Mouse (Mus musculus): ENCODE data around the gene Exoc6b. TPM values are rescaled to one million over a fixed set of nuclear protein-coding genes. Genes with fewer than 3 reads are reported as not detected.

The Exoc6b gene
- total and polyA plus RNA-seq, 3 experiments: 6.2 to 20.8 (median 15.6) TPM

DNA sequence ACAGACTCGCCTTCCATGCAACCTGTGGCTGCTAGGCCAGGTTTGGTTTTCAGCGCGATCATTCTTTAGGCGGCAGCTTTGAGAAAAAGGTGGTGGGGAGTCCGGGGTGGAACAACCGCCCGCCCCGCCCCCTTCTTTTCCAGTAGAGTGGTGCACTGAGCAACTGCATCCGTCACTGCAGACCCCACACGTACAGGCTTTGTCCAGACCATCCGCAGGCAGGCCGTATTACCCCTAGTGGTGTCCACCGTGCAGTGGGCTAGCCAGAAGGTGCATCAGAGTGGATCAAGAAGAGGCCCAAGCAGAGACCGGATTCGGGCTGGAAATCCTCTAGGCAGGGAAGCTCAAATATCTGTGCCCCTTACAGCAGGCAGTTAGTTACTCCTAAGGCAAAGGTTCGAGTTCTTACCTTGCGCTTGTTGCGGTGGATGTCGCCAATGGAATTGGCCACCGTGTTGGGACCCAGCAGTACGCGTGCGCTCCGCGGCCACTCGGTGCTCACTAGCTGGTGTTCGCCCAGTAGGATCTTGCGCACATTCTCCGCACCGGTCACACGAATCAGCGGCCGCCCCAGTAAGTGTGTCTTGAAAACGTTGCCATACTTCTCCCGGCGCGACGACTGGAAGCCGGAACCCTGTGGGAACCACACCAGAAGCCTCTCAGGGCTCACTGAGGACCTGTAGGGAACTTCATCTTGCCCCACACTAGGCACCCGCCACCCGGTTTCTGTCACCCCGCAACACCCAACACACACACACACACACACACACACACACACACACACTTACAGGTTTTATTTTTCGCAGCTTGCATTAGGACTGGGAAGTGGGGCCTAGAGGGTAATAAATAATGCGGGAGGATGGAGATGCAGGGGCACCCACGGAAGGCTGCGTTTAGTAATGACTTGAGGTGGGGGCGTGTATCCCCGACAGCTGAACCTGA is 485.2 kb downstream of the Exoc6b start:
- DNase-seq: peak; percentile 54 to 63
- Histone ChIP-seq H3K27me3 (ENCODE audit: control insufficient read depth, insufficient read depth, low read length) (peaks cover 4% of the 10 kb centered on the region; the same call in 1 of the 2 replicates), H3K4me1 (ENCODE audit: control insufficient read depth, insufficient read depth, low read length) (peaks cover 11% of the 10 kb centered on the region), H3K27ac (peak overlapping the region; percentile 26; the same call in 1 of the 2 replicates), H3K4me3 (peak overlapping the region; percentile 58), H3K9ac (ENCODE audit: low read depth, low read length) (peak overlapping the region; percentile 21; the same call in 1 of the 2 replicates), H3K79me2 (replicated peaks; ENCODE audit: control insufficient read depth, insufficient read depth, low read length) (no peaks in the 10 kb centered on the region), H3K36me3 (ENCODE audit: control insufficient read depth, insufficient read depth, low read length) (no peaks in the 10 kb centered on the region)
- WGBS: 3% methylated on average over 48 of the region's 48 CpGs
- TF ChIP-seq CTCF (IDR thresholded peaks at IDR 0.05) (no peak), POLR2A (IDR thresholded peaks at IDR 0.05; ENCODE audit: insufficient read depth, low read depth, low read length) (no peak)
- intact Hi-C loops (cut with DNase I): loop anchor here (10.0 kb wide), 1 partner anchor 319 kb away; no protein-coding TSS in a partner anchor

GRCm38 (mm10) chr6:84583371-84583770 is 485.9 kb downstream of the Exoc6b start:
- DNase-seq: peak; percentile 89
- TF ChIP-seq POLR2A (IDR thresholded peaks at IDR 0.05; ENCODE audit: insufficient read depth, low read depth, low read length): no peak
- no peak for TF ChIP-seq CTCF (IDR thresholded peaks at IDR 0.05)
- TF ChIP-seq EP300 (IDR thresholded peaks at IDR 0.05; ENCODE audit: insufficient read depth, low read depth, low read length): no peak
- intact Hi-C loops (cut with DNase I): loop anchor here (10.0 kb wide), 1 partner anchor 319 kb away; no protein-coding TSS in a partner anchor
- Histone ChIP-seq H3K27me3 (ENCODE audit: control insufficient read depth, insufficient read depth, low read length) (peaks cover 3% of the 10 kb centered on the region; the same call in 1 of the 2 replicates), H3K36me3 (ENCODE audit: control insufficient read depth, insufficient read depth, low read length) (no peaks in the 10 kb centered on the region), H3K4me1 (ENCODE audit: control insufficient read depth, insufficient read depth, low read length) (peaks cover 11% of the 10 kb centered on the region), H3K27ac (peak overlapping the region; percentile 26; the same call in 1 of the 2 replicates), H3K4me3 (peak overlapping the region; percentile 31), H3K9ac (ENCODE audit: low read depth, low read length) (peak overlapping the region; percentile 21; the same call in 1 of the 2 replicates), H3K79me2 (replicated peaks; ENCODE audit: control insufficient read depth, insufficient read depth, low read length) (no peaks in the 10 kb centered on the region)
- WGBS: 1% methylated on average over 26 of the region's 26 CpGs

DNA sequence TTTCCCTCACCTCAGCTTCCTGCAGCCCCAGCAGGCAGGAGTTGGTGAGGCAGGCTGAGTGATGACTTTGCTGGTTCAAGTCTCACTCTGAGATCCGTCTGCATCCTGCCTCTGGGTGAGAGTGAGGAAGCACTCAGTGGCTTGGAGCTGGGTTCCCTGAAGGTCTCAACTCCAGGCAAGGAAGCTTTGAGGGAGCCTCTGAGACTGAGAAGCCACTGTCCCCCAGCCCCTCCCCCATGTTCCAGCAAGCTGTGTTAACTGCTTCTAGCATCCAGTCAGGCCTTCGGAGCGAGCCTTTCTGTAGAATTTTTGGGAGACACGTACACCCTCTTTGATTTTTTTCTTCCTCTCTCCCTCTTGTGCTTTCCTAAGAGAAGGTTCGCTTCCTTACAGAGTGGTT is 486.5 kb downstream of the Exoc6b start:
- Histone ChIP-seq H3K9ac (ENCODE audit: low read depth, low read length) (no peak overlapping the region), H3K4me1 (ENCODE audit: control insufficient read depth, insufficient read depth, low read length) (peaks cover 11% of the 10 kb centered on the region), H3K36me3 (ENCODE audit: control insufficient read depth, insufficient read depth, low read length) (no peaks in the 10 kb centered on the region), H3K27me3 (ENCODE audit: control insufficient read depth, insufficient read depth, low read length) (peaks cover 3% of the 10 kb centered on the region; the same call in 1 of the 2 replicates), H3K79me2 (replicated peaks; ENCODE audit: control insufficient read depth, insufficient read depth, low read length) (no peaks in the 10 kb centered on the region), H3K27ac (no peak overlapping the region), H3K4me3 (no peak overlapping the region)
- 64% methylated on average over 5 of the region's 5 CpGs for WGBS
- DNase-seq: peak in 1 of 2 experiments; percentile 25
- intact Hi-C loops (cut with DNase I): loop anchor here (10.0 kb wide), 1 partner anchor 318 kb away; no protein-coding TSS in a partner anchor
- TF ChIP-seq CTCF (IDR thresholded peaks at IDR 0.05) (no peak), POLR2A (IDR thresholded peaks at IDR 0.05; ENCODE audit: insufficient read depth, low read depth, low read length) (no peak), EP300 (IDR thresholded peaks at IDR 0.05; ENCODE audit: insufficient read depth, low read depth, low read length) (no peak)

DNA sequence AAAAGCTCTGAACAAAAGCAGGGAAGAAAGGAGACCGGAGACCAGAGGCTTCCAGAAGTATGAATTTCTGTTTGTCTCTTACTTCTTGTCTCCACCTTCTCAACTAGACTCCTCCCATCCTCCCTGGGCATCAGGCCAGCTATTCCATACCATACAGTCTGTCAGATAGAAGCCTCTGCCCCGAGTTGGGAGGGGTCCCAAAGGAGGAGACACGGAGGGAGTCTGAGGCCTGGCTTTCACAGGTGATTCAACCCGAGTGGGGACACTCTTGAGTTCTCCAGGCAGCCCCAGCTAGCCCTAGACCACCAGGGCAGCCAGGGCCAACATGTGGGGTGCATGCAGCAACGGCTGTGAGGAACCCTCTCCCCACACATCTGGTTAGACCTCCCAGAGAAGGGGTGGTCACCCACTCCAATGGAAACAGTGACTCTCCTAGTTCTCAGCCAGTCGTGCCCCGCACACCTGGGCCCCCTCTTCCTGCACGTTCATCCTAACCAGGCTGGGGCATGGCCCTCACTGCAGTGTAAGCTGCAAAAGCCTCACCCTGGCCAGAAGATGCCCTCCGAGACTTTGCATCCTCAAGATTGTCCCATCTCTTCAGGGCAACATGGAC is 487.4 kb downstream of the Exoc6b start:
- H3K4me1 ChIP-seq (ENCODE audit: control insufficient read depth, insufficient read depth, low read length): peaks cover 11% of the 10 kb centered on the region
- no peaks in the 10 kb centered on the region for H3K79me2 ChIP-seq (replicated peaks; ENCODE audit: control insufficient read depth, insufficient read depth, low read length)
- no peak overlapping the region for H3K9ac ChIP-seq (ENCODE audit: low read depth, low read length)
- no peaks in the 10 kb centered on the region for H3K36me3 ChIP-seq (ENCODE audit: control insufficient read depth, insufficient read depth, low read length)
- no peak overlapping the region for H3K4me3 ChIP-seq
- peaks cover 1% of the 10 kb centered on the region; the same call in 1 of the 2 replicates for H3K27me3 ChIP-seq (ENCODE audit: control insufficient read depth, insufficient read depth, low read length)
- intact Hi-C loops (cut with DNase I): loop anchor here (10.0 kb wide), 1 partner anchor 317 kb away; no protein-coding TSS in a partner anchor
- peak in 1 of 2 experiments; percentile 18 for DNase-seq
- WGBS: 69% methylated on average over 9 of the region's 9 CpGs
- H3K27ac ChIP-seq: no peak overlapping the region
- TF ChIP-seq POLR2A (IDR thresholded peaks at IDR 0.05; ENCODE audit: insufficient read depth, low read depth, low read length): no peak

GRCm38 (mm10) chr6:84580979-84581832 is 488.1 kb downstream of the Exoc6b start:
- Histone ChIP-seq H3K4me3 (no peak overlapping the region), H3K4me1 (ENCODE audit: control insufficient read depth, insufficient read depth, low read length) (peaks cover 11% of the 10 kb centered on the region), H3K9ac (ENCODE audit: low read depth, low read length) (no peak overlapping the region), H3K27ac (no peak overlapping the region), H3K27me3 (ENCODE audit: control insufficient read depth, insufficient read depth, low read length) (peaks cover 1% of the 10 kb centered on the region; the same call in 1 of the 2 replicates), H3K79me2 (replicated peaks; ENCODE audit: control insufficient read depth, insufficient read depth, low read length) (no peaks in the 10 kb centered on the region), H3K36me3 (ENCODE audit: control insufficient read depth, insufficient read depth, low read length) (no peaks in the 10 kb centered on the region)
- intact Hi-C loops (cut with DNase I): loop anchor here (10.0 kb wide), 1 partner anchor 316 kb away; no protein-coding TSS in a partner anchor
- DNase-seq: peak in 1 of 2 experiments; percentile 26
- WGBS: 69% methylated on average over 6 of the region's 6 CpGs
- no peak for TF ChIP-seq CTCF (IDR thresholded peaks at IDR 0.05)
- no peak for TF ChIP-seq POLR2A (IDR thresholded peaks at IDR 0.05; ENCODE audit: insufficient read depth, low read depth, low read length)

All from heart, adult 2 months (tissue).